Mouse (Mus musculus): ENCODE results near the gene Abhd8.

- TF ChIP-seq USF1 (IDR thresholded peaks at IDR 0.05; ENCODE audit: low read depth) (no peak), CTCF (IDR thresholded peaks at IDR 0.05; ENCODE audit: control insufficient read depth, insufficient read depth, insufficient read length) (no peak), MAX (IDR thresholded peaks at IDR 0.05) (no peak), CEBPB (IDR thresholded peaks at IDR 0.05; ENCODE audit: low read depth) (no peak), MYOD1 (IDR thresholded peaks at IDR 0.05; ENCODE audit: control insufficient read depth, insufficient read length, low read depth) (no peak), FOSL1 (IDR thresholded peaks at IDR 0.05; ENCODE audit: insufficient read depth, low read length, poor library complexity, severe bottlenecking) (no peak), MYOG (IDR thresholded peaks at IDR 0.05; ENCODE audit: control insufficient read depth, extremely low read depth, insufficient read length) (no peak)
These were observed 11.6 kb upstream of the Abhd8 start for GRCm38 (mm10) chr8:71474785-71475701.

All from C2C12 (cell line).